Mouse (Mus musculus): ENCODE data around the gene Gdpd5.

- TF ChIP-seq CTCF (IDR thresholded peaks at IDR 0.05; ENCODE audit: borderline replicate concordance, control insufficient read depth, extremely low read depth, insufficient read depth, low read length, poor library complexity), result no peak
- TF ChIP-seq POLR2A (IDR thresholded peaks at IDR 0.05; ENCODE audit: control insufficient read depth, extremely low read depth, insufficient read depth, low read length, poor library complexity), result no peak
Observed at GRCm38 (mm10) chr7:99510087-99510501, 128.9 kb downstream of the Gdpd5 start.
